Mouse (Mus musculus) A20 (cell line): ENCODE data around the gene Tmem50b.

Experiments
- DNase-seq: peaks from one replicate; pipeline ENCODE4 v3.0.0-alpha.2; 2011; ENCODE audit warnings: low read depth, low spot score

Gene Tmem50b

DNA sequence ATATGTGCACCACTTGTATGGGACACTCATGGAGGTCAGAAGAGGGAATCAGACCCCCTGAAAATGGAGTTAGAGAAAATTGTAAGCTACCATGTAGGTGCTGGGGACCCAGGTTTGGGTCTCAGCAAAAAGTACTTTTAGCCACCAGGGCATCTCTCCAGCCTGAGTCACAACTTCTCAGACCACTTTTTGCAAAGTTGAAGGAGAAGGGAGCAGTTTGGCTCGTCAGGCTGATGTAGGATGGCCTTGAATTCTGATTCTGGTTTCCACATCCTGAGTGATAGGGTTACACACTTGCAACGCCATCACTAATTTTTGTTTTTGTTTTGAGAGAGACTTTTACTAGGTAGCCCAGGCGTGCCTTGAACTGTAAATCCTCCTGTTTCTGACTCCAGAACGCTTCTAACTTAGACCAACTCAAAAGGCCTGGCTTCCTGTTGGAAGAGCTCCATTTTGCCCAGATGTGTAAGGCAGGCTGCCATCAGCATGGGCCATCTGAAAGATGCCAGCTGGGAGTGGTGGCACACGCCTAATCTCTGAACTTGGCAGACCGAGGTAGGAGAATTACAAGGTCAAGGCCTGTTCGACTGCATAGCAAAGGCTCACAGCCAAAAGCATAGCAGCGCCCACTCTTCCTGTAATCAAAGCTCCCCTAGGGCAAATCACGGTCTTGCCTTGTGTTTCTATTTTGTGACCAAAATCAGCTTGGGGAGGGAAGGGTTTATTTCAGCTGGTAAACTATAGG lies 12.1 kb upstream of the Tmem50b start:
- no peak for DNase-seq

DNA sequence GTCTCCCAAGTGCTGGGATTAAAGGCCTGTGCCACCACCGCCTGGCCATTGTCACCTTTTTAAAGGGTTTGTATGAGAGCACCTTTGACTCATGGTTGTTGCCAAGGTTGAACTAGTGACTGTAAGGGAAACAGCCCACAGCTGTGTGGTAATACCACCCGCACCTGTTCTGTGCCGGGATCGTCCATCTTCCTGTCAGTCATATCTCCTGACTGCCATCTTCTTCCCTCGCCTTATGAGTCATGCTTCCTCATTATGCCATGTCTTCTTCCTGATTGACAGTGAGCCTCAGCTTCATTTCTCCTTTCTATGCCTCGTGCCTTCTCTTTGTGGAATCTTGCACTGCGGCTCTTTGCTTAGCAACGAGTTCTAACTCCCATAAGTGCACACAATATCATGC lies 9.4 kb upstream of the Tmem50b start:
- peak; percentile 73 for DNase-seq

- no peak for DNase-seq
Observed at GRCm38 (mm10) chr16:91605156-91605555, 7.6 kb upstream of the Tmem50b start.

GRCm38 (mm10) chr16:91601693-91602092 lies 4.1 kb upstream of the Tmem50b start:
- peak; percentile 75 for DNase-seq

GRCm38 (mm10) chr16:91601081-91601480 lies 3.5 kb upstream of the Tmem50b start:
- DNase-seq = no peak

- DNase-seq = no peak
Observed at GRCm38 (mm10) chr16:91599242-91599641, 1.6 kb upstream of the Tmem50b start.

DNA sequence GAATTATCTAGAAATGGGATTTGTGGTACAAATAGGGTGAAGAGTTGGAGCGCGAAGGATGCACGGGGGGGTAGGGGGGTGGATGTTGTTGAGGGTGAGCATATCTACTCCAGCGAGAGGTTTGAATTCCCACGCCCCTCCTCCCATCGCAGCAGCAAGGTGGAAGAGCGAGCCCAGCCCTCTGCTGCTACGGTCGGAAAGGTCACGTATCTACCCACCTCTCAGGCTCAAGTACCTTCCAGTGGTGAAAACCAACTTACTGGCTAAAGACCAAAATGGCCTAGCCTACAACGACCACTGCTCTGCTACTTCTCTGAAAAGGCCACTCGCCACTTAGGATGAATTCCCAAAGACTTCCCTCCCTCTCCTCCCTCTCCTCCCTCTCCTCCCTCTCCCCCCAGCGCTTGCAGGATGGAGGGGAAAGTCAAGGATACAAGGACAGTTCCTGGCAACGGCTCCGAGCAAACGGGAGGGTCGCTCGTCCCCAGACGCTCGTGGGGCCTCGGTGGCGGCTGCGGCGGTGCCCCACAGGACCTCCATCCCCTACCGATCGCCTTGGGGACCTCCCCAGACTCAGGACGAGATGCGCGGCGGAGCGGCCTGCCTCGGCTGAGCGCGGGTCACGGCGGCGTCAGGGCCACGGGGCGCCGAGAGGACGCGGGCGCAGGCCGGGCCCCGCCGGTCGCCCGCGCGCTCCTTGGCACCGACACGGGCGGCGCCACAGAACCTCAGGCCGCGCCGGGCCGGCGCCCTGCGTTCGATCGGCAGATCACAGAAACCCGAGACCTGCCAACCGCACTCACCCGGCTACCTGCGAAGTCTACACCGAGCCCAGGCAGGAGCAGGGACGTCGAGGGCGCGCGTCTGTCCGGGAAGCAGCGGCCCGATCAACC lies 575 bp downstream of the Tmem50b start:
- DNase-seq = peak; percentile 71

GRCm38 (mm10) chr16:91596397-91596778 lies 1.2 kb downstream of the Tmem50b start:
- DNase-seq = peak; percentile 80

GRCm38 (mm10) chr16:91595076-91595475 lies 2.5 kb downstream of the Tmem50b start:
- no peak for DNase-seq

DNA sequence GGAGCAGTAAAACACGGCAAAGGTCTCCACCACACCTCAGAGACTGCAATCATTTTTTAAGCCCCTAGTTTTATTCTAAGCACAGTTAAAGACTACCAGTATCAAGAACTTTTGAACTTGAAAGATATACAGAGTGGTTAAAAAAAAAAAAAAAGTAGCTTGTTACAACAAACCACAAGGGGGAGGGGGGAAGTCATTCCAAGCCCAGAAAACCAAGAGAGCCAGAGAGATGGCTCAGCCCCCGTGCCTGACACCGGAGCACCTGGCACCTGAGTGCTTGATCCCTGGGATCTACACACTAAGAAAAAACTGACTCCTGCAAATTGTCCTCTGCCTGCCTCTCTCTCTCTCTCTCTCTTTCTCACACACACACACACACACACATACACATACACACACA lies 4.3 kb downstream of the Tmem50b start:
- DNase-seq = no peak

DNA sequence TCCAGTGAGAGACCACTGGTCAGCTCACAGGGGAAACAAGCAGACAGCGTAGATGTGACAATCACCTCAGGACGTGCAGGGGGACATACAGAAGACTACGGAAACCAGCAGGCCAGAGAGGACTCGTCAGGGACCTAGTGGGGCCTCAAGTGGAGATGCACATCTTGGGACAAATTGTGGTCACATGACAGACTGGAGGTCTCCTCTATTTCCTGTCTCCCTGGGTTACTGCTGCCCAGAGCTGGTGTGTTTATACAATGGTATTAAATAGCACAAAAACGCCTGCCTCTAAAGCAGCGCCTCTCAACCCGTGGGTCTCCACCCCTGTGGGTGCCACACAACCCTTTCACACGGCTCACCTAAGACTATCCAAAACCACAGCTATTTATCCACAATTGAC lies 5.4 kb downstream of the Tmem50b start:
- DNase-seq = no peak

GRCm38 (mm10) chr16:91588703-91589102 lies 8.9 kb downstream of the Tmem50b start:
- no peak for DNase-seq

- DNase-seq = no peak
Observed at GRCm38 (mm10) chr16:91587730-91588453, 9.7 kb downstream of the Tmem50b start.

DNA sequence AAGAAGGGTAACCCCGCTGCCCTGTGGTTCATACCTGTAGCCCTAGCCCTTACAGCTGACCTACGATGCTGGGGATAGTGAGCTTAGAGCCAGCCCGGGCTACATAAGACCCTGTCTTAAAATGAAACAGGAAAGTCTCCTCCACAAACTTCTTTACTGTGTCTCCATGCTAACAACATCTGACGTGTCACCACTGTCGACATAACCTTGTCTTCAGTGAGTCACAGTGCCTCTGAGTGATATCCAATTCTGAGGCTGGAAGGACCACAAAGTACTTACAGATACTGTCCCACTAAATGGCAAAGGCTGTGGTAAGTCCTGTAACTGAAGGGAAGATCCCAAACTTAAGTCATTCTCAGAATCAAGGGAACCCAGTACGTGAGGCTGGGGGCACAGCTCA lies 11.4 kb downstream of the Tmem50b start:
- no peak for DNase-seq

DNA sequence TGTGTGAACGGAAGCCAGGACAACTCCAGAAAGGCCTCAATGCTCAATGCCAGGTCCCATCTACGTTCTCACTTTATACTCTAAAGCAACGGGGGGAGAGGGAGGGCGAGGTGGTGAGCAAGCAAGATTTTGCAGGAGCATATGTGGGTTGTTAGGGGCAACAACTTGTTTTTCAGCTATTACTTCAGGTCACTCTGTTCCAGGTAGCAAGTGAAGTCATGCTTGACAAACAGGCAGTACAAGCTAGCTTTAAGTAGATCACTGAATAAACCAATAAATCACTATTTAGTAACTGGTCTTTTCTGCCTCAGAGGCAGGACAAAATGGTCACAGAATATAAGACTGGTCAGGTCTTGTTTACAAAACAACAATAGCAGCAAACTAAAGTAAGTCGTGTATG lies 12.0 kb downstream of the Tmem50b start:
- DNase-seq = no peak

GRCm38 (mm10) chr16:91582307-91582706 lies 15.3 kb downstream of the Tmem50b start:
- DNase-seq = peak; percentile 67

DNA sequence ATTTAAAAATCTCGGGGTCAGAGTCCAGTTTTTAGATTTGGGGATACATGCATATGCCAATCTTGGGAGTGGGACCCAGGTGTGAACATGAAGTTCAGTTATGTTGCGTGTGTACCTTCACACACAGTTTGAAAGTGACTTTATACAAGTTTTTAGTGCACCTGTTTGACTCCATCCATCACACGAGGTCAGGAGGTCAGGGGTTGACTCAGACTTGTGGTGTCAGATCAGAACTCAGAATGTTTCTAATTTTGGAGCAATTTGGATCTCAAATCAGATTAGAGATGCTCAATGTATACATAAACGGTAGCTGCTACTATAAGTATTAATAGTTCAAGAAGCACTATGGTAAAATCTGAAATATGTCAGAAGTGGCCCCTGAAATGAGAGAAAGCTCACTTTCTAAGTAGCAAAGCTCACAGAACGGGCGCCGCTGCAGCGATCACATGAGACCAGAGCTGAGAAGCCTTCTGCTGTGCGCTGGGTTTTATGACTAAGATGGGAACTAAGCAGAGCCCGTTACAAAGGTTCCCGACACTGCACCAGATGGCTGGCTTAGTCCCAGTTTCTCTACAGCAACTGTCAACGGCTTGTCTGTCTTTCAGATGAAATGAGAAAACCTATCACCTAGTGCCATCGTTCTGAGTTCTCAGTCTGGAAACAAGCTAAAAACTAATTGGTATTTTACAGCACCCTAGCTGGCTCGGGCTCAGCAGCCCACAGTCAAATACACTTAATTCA lies 18.4 kb downstream of the Tmem50b start:
- no peak for DNase-seq

GRCm38 (mm10) chr16:91575151-91575550 lies 22.4 kb downstream of the Tmem50b start:
- DNase-seq = no peak

DNA sequence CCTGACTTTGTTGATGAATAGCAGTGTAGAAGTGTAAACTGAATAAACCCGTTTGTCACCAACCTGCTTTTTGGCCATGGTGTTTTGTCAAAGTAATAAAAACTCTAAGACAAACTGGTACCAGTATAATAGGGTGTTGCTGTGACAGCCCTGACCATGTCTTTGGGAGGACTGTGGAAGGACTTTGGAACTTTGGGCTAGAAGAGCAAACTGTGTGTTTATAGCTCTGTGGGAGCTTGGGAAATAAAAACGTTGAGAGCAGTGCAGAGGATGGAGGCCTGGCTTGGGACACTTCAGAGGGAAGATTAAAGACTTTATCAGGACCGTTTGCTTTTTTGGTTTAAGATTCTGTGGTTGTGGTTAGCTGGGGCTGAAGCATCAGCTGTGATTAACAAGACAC lies 26.5 kb downstream of the Tmem50b start:
- no peak for DNase-seq

GRCm38 (mm10) chr16:91568960-91569359 lies 28.6 kb downstream of the Tmem50b start:
- no peak for DNase-seq

GRCm38 (mm10) chr16:91566002-91566401 lies 31.6 kb downstream of the Tmem50b start:
- no peak for DNase-seq
